Mouse (Mus musculus) left cerebral cortex, adult 6 months (tissue): ENCODE measurements around the gene Akirin1. TPM values are rescaled to one million over a fixed set of nuclear protein-coding genes. Genes with fewer than 3 reads are reported as not detected.

Experiments
- long read RNA-seq, 2 experiments: library from polyadenylated mRNA; unstranded; transcript quantifications; one replicate each; pipeline ENCODE4 v2.0.0; 2019 to 2020
- polyA plus RNA-seq: library from polyadenylated mRNA; unstranded; fragments of <200 nt; fragmentation: Nextera tagmentation; gene quantifications from 2 replicates; pipeline ENCODE4 v1.2.3, GENCODE M21; 2021

Gene Akirin1
- polyA plus RNA-seq: 67.6 and 76.2 TPM in 2 replicates
- long read RNA-seq, experiment 1, transcript Akirin1-201 (5 exons, 3,052 nt): major isoform, 964 of 993 reads
- long read RNA-seq, experiment 1, partial matches to known transcripts: 12 of 993 reads
- long read RNA-seq, experiment 1, other reads (novel, unspliced or antisense): 16 of 993 reads
- long read RNA-seq, experiment 2, transcript Akirin1-201 (5 exons, 3,052 nt): major isoform, 174 of 197 reads
- long read RNA-seq, experiment 2, partial matches to known transcripts: 11 of 197 reads
- long read RNA-seq, experiment 2, other reads (novel, unspliced or antisense): 12 of 197 reads

DNA sequence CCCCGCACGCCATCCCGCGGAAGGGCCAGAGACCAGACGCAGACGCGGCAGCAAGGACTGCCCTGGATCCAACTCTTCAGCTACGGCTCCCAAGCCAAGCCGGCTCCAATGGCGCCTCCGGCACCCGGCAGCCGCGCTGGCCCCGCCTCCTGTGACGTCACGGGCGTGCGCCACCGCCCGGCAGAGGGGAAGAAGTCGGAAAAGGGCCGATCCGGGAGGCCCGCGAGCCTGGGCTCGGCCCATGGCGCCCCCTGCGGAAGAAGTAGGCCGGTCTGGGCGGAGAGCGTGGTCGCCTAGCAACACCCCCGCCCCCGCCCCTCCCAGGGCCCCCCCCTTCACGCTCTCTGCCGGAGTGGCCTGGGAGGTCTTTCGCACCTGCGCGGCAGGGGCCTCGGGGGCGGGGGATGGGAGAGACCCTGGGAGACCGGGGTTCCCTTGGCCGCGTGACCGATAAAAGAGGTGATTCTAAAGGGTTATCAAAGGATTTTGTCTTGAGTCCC is at the start of gene Akirin1:
TSS of gene Akirin1 (minus strand) at position 194 of the 500 bp plus-strand sequence.

GRCm38 (mm10) chr4:123787191-123787985 is 37.2 kb upstream of the Akirin1 start, which contains the start of gene Rhbdl2:
Gene Rhbdl2 (plus strand): TSS chr4:123787874.

DNA sequence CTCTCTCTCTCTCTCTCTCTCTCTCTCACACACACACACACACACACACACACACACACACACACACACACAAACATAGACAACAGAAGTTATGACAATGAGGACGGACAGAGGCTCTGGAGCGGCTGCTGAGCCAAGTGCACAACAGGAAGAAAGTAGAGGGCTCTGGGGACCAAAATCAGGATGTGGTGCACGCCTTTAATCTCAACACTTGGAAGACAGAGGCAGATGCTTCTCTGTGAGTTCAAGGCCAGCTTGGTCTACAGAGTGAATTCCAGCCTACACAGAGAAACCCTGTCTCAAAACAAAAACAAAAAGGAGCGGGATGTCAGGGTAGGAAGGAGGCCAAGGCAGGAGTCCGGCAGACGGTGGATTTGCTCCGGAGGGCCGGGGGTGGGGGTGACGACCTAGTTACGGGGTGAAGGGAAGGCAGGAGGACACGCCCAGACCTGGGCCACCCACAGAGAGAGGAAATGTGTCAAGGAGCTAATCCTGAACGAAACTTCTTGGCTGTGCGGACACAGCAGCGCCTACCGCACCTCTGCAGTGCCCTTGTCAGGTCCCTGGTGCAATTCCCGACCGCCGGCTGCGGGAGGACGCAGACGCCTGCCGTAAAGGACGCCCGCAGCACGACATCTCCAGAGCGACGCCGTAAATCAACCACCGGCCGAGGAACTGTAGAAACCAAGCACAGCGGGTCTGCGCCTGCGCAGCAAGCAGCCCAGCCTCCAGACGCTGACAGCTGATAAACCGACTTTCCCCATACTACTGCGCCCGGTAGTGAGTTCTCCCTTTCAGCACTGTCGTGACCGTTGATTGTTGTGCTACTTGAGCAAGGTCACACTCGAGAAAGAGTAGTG is 32.3 kb downstream of the Akirin1 start, which contains the start of gene Ndufs5:
TSS of gene Ndufs5 (minus strand) at position 629 of the 860 bp plus-strand sequence.

Other genes starting within 250 kb of the Akirin1 start
- gene Macf1, start 66.0 kb downstream of the Akirin1 start, polyA plus RNA-seq: 21.2 and 27.2 TPM in 2 replicates
- gene Ndufs5, start 32.1 kb downstream of the Akirin1 start, polyA plus RNA-seq: 1,228 and 1,253 TPM in 2 replicates
- 0.41 and 1.0 TPM in 2 replicates for gene Rhbdl2, start 37.5 kb upstream of the Akirin1 start, polyA plus RNA-seq
- gene 4933427I04Rik, start 109.3 kb upstream of the Akirin1 start, polyA plus RNA-seq: 0.14 and 0.15 TPM in 2 replicates
- gene Mycbp, start 154.5 kb upstream of the Akirin1 start, polyA plus RNA-seq: 39.6 and 45.8 TPM in 2 replicates
- gene Rragc, start 167.1 kb upstream of the Akirin1 start, polyA plus RNA-seq: 14.6 and 52.6 TPM in 2 replicates
- gene 4930535I16Rik, start 167.7 kb upstream of the Akirin1 start, polyA plus RNA-seq: not detected in 2 replicates